Mouse (Mus musculus): ENCODE data around the gene Man2a2. TPM values are rescaled to one million over a fixed set of nuclear protein-coding genes. Genes with fewer than 3 reads are reported as not detected.
A peak's percentile ranks its signal among the peaks of the same experiment; 100 is the strongest.
"Not testable (repeated sequence)": the region's sequence is repeated elsewhere in the genome, so short reads cannot be mapped to it uniquely, and the experiment has no call there.

Gene Man2a2
- polyA plus RNA-seq, 1 experiment from 2014 or later: 21.6 TPM

GRCm38 (mm10) chr7:80339793-80340628 lies 31.2 kb downstream of the Man2a2 start:
- ATAC-seq (ENCODE audit: low FRiP score) (peak; percentile 96), DNase-seq (ENCODE audit: low spot score) (peak; percentile 99)
- H3K36me3 ChIP-seq (replicated peaks; ENCODE audit: control insufficient read depth, insufficient read depth): peaks cover 30% of the 10 kb centered on the region
- 1% methylated on average over 45 of the region's 45 CpGs for WGBS
- H3K9ac ChIP-seq: peak overlapping the region; percentile 80
- H3K27me3 ChIP-seq (ENCODE audit: control insufficient read depth, insufficient read depth, low read length): no peaks in the 10 kb centered on the region
- peak overlapping the region; percentile 83 for H3K4me2 ChIP-seq (replicated peaks)
- H3K27ac ChIP-seq: peak overlapping the region; percentile 90
- H3K4me3 ChIP-seq (replicated peaks; ENCODE audit: low read length): peak overlapping the region; percentile 72
- H3K9me3 ChIP-seq (ENCODE audit: control insufficient read depth, low read length): no peaks in the 10 kb centered on the region
- H3K4me1 ChIP-seq (replicated peaks; ENCODE audit: control insufficient read depth, insufficient read depth, low read length): peaks cover 52% of the 10 kb centered on the region

GRCm38 (mm10) chr7:80339371-80339770 lies 31.8 kb downstream of the Man2a2 start:
- Histone ChIP-seq H3K4me3 (replicated peaks; ENCODE audit: low read length) (peak overlapping the region; percentile 72), H3K9ac (peak overlapping the region; percentile 80), H3K27me3 (ENCODE audit: control insufficient read depth, insufficient read depth, low read length) (no peaks in the 10 kb centered on the region), H3K9me3 (ENCODE audit: control insufficient read depth, low read length) (no peaks in the 10 kb centered on the region), H3K4me2 (replicated peaks) (peak overlapping the region; percentile 83), H3K27ac (peak overlapping the region; percentile 90), H3K4me1 (replicated peaks; ENCODE audit: control insufficient read depth, insufficient read depth, low read length) (peaks cover 52% of the 10 kb centered on the region), H3K36me3 (replicated peaks; ENCODE audit: control insufficient read depth, insufficient read depth) (peaks cover 36% of the 10 kb centered on the region)
- DNase-seq (ENCODE audit: low spot score) (no peak), ATAC-seq (ENCODE audit: low FRiP score) (no peak)
- WGBS: 7% methylated on average over 15 of the region's 17 CpGs

GRCm38 (mm10) chr7:80336932-80337331 lies 34.2 kb downstream of the Man2a2 start:
- H3K9ac ChIP-seq: no peak overlapping the region
- no peak for ATAC-seq (ENCODE audit: low FRiP score)
- H3K4me2 ChIP-seq (replicated peaks): no peak overlapping the region
- DNase-seq (ENCODE audit: low spot score): no peak
- H3K27ac ChIP-seq: no peak overlapping the region
- H3K9me3 ChIP-seq (ENCODE audit: control insufficient read depth, low read length): no peaks in the 10 kb centered on the region
- 96% methylated on average over 3 of the region's 3 CpGs for WGBS
- H3K27me3 ChIP-seq (ENCODE audit: control insufficient read depth, insufficient read depth, low read length): no peaks in the 10 kb centered on the region
- no peak overlapping the region for H3K4me3 ChIP-seq (replicated peaks; ENCODE audit: low read length)
- peaks cover 59% of the 10 kb centered on the region for H3K36me3 ChIP-seq (replicated peaks; ENCODE audit: control insufficient read depth, insufficient read depth)
- H3K4me1 ChIP-seq (replicated peaks; ENCODE audit: control insufficient read depth, insufficient read depth, low read length): peaks cover 36% of the 10 kb centered on the region

GRCm38 (mm10) chr7:80334848-80335247 lies 36.3 kb downstream of the Man2a2 start:
- H3K27me3 ChIP-seq (ENCODE audit: control insufficient read depth, insufficient read depth, low read length): no peaks in the 10 kb centered on the region
- peaks cover 20% of the 10 kb centered on the region for H3K4me1 ChIP-seq (replicated peaks; ENCODE audit: control insufficient read depth, insufficient read depth, low read length)
- no peak overlapping the region for H3K4me3 ChIP-seq (replicated peaks; ENCODE audit: low read length)
- no peaks in the 10 kb centered on the region for H3K9me3 ChIP-seq (ENCODE audit: control insufficient read depth, low read length)
- no peak overlapping the region for H3K27ac ChIP-seq
- no peak overlapping the region for H3K9ac ChIP-seq
- DNase-seq (ENCODE audit: low spot score) (no peak), ATAC-seq (ENCODE audit: low FRiP score) (no peak)
- WGBS: 92% methylated on average over 4 of the region's 4 CpGs
- H3K36me3 ChIP-seq (replicated peaks; ENCODE audit: control insufficient read depth, insufficient read depth): peaks cover 79% of the 10 kb centered on the region
- no peak overlapping the region for H3K4me2 ChIP-seq (replicated peaks)

- H3K9me3 ChIP-seq (ENCODE audit: control insufficient read depth, low read length): no peaks in the 10 kb centered on the region
- WGBS: 88% methylated on average over 19 of the region's 19 CpGs
- no peaks in the 10 kb centered on the region for H3K4me1 ChIP-seq (replicated peaks; ENCODE audit: control insufficient read depth, insufficient read depth, low read length)
- no peaks in the 10 kb centered on the region for H3K27me3 ChIP-seq (ENCODE audit: control insufficient read depth, insufficient read depth, low read length)
- H3K9ac ChIP-seq: no peak overlapping the region
- H3K4me2 ChIP-seq (replicated peaks): no peak overlapping the region
- H3K36me3 ChIP-seq (replicated peaks; ENCODE audit: control insufficient read depth, insufficient read depth): peaks cover 98% of the 10 kb centered on the region
- no peak overlapping the region for H3K27ac ChIP-seq
- ATAC-seq (ENCODE audit: low FRiP score): no peak
- DNase-seq (ENCODE audit: low spot score): no peak
- no peak overlapping the region for H3K4me3 ChIP-seq (replicated peaks; ENCODE audit: low read length)
These were observed 39.7 kb downstream of the Man2a2 start for GRCm38 (mm10) chr7:80331433-80331832.

- 84% methylated on average over 8 of the region's 8 CpGs for WGBS
- no peak for DNase-seq (ENCODE audit: low spot score)
- H3K27ac ChIP-seq: no peak overlapping the region
- no peaks in the 10 kb centered on the region for H3K9me3 ChIP-seq (ENCODE audit: control insufficient read depth, low read length)
- ATAC-seq (ENCODE audit: low FRiP score): no peak
- H3K4me2 ChIP-seq (replicated peaks): no peak overlapping the region
- H3K4me1 ChIP-seq (replicated peaks; ENCODE audit: control insufficient read depth, insufficient read depth, low read length): no peaks in the 10 kb centered on the region
- no peak overlapping the region for H3K9ac ChIP-seq
- peaks cover 98% of the 10 kb centered on the region for H3K36me3 ChIP-seq (replicated peaks; ENCODE audit: control insufficient read depth, insufficient read depth)
- H3K4me3 ChIP-seq (replicated peaks; ENCODE audit: low read length): no peak overlapping the region
- H3K27me3 ChIP-seq (ENCODE audit: control insufficient read depth, insufficient read depth, low read length): no peaks in the 10 kb centered on the region
These were observed 40.9 kb downstream of the Man2a2 start for GRCm38 (mm10) chr7:80330278-80330677.

- H3K9me3 ChIP-seq (ENCODE audit: control insufficient read depth, low read length): no peaks in the 10 kb centered on the region
- H3K27me3 ChIP-seq (ENCODE audit: control insufficient read depth, insufficient read depth, low read length): no peaks in the 10 kb centered on the region
- peaks cover 62% of the 10 kb centered on the region for H3K36me3 ChIP-seq (replicated peaks; ENCODE audit: control insufficient read depth, insufficient read depth)
- peaks cover 12% of the 10 kb centered on the region for H3K4me1 ChIP-seq (replicated peaks; ENCODE audit: control insufficient read depth, insufficient read depth, low read length)
- 98% methylated on average over 19 of the region's 19 CpGs for WGBS
- no peak for ATAC-seq (ENCODE audit: low FRiP score)
- no peak overlapping the region for H3K4me2 ChIP-seq (replicated peaks)
- no peak for DNase-seq (ENCODE audit: low spot score)
- no peak overlapping the region for H3K9ac ChIP-seq
- no peak overlapping the region for H3K27ac ChIP-seq
- H3K4me3 ChIP-seq (replicated peaks; ENCODE audit: low read length): no peak overlapping the region
These were observed 45.1 kb downstream of the Man2a2 start for GRCm38 (mm10) chr7:80326076-80326475.

- DNase-seq (ENCODE audit: low spot score): no peak
- ATAC-seq (ENCODE audit: low FRiP score): no peak
- peak overlapping the region; percentile 84; the same call in 1 of the 2 replicates for H3K27ac ChIP-seq
- peaks cover 57% of the 10 kb centered on the region for H3K36me3 ChIP-seq (replicated peaks; ENCODE audit: control insufficient read depth, insufficient read depth)
- H3K4me2 ChIP-seq (replicated peaks): 0 out of 2 replicates have a peak overlapping the region, but pooled peaks have one; percentile 65
- H3K4me3 ChIP-seq (replicated peaks; ENCODE audit: low read length): no peak overlapping the region
- H3K9me3 ChIP-seq (ENCODE audit: control insufficient read depth, low read length): no peaks in the 10 kb centered on the region
- H3K9ac ChIP-seq: no peak overlapping the region
- H3K27me3 ChIP-seq (ENCODE audit: control insufficient read depth, insufficient read depth, low read length): no peaks in the 10 kb centered on the region
- peaks cover 12% of the 10 kb centered on the region for H3K4me1 ChIP-seq (replicated peaks; ENCODE audit: control insufficient read depth, insufficient read depth, low read length)
- WGBS: 96% methylated on average over 16 of the region's 16 CpGs
These were observed 45.8 kb downstream of the Man2a2 start for GRCm38 (mm10) chr7:80325292-80325868.

- WGBS: 51% methylated on average over 4 of the region's 5 CpGs
- peaks cover 57% of the 10 kb centered on the region for H3K36me3 ChIP-seq (replicated peaks; ENCODE audit: control insufficient read depth, insufficient read depth)
- not testable (repeated sequence) for ATAC-seq (ENCODE audit: low FRiP score); H3K27me3 ChIP-seq (ENCODE audit: control insufficient read depth, insufficient read depth, low read length); H3K9ac ChIP-seq; DNase-seq (ENCODE audit: low spot score); H3K9me3 ChIP-seq (ENCODE audit: control insufficient read depth, low read length)
- peaks cover 12% of the 10 kb centered on the region for H3K4me1 ChIP-seq (replicated peaks; ENCODE audit: control insufficient read depth, insufficient read depth, low read length)
- H3K4me3 ChIP-seq (replicated peaks; ENCODE audit: low read length): peak overlapping the region; percentile 46; the same call in 1 of the 2 replicates
- peak overlapping the region; percentile 84 for H3K27ac ChIP-seq
- H3K4me2 ChIP-seq (replicated peaks): peak overlapping the region; percentile 65
These were observed 46.4 kb downstream of the Man2a2 start for GRCm38 (mm10) chr7:80324816-80325119.

All from hindbrain, embryonic 14.5 days (tissue).